Mouse (Mus musculus) E14TG2a.4 (cell line): ENCODE measurements around the gene Tex52.

Source experiments
- CTCF ChIP-seq: conservative IDR thresholded peaks from 2 replicates; pipeline ENCODE4 v1.5.1; 2014; ENCODE audit warnings: low read length
- NANOG ChIP-seq: IDR thresholded peaks from 2 replicates; pipeline ENCODE4 v1.6.1; 2014; ENCODE audit warnings: borderline replicate concordance, low read length, mixed read lengths
- POU5F1 ChIP-seq: IDR thresholded peaks from 2 replicates; pipeline ENCODE4 v1.6.1; 2014; ENCODE audit warnings: low read length, borderline replicate concordance

DNA sequence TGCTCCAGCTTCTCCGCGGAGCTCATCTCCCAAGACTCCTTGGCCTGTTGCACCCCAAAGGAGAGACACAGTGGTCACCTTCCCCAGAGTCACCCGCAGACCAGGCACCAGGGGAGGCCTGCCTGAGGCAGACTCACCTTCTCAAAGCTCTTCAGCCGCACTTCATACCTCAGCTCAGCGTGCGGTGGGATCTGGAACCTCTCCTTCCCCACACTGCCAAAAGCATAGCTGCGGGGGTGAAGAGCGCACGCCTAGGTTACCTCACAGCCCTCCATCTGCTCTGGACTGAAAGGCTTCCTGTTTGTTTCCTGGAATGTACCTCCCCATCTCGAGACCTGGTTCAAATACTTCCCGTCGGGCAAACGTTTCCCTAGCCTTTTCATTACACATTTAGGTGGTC is 58.3 kb downstream of the Tex52 start:
- TF ChIP-seq CTCF (no peak), NANOG (no peak), POU5F1 (no peak)
